Mouse (Mus musculus) gastrocnemius, postnatal 14 days (tissue): Measurements from ENCODE around the gene Olfr789. TPM values are rescaled to one million over a fixed set of nuclear protein-coding genes. Genes with fewer than 3 reads are reported as not detected.

Experiments used
- DNase-seq: peaks from one replicate; pipeline ENCODE4 v3.0.0; 2021; ENCODE audit warnings: mixed read lengths
- intact Hi-C: fragments of 180-260 bp; cut with DNase I; formaldehyde crosslinking; loops from one replicate; pipeline ENCODE4 v1.15.1; 2025; ENCODE audit warnings: low total_unique reads
- long read RNA-seq, 2 experiments: library from polyadenylated mRNA; stranded (forward); transcript quantifications; one replicate each; pipeline ENCODE4 v2.0.0; 2021
- total RNA-seq, 2 experiments: library from RNA; stranded (reverse); gene quantifications; 2 replicates each; pipeline ENCODE4 v1.2.3; 2021

The Olfr789 gene
- total RNA-seq = not detected
- long read RNA-seq, experiment 1 = 0 reads
- long read RNA-seq, experiment 2 = 0 reads

- no peak for DNase-seq
- intact Hi-C loops = no loop called here
Observed at GRCm38 (mm10) chr10:129484452-129484851, at the start of gene Olfr789. Gene Olfr789 (plus strand): TSS chr10:129484752.

- intact Hi-C loops = no loop called here
Observed at GRCm38 (mm10) chr10:129461562-129461961, 23.0 kb upstream of the Olfr789 start, which contains the start of gene Olfr787. Gene Olfr787 (plus strand): TSS chr10:129461862.

GRCm38 (mm10) chr10:129470698-129471097 lies 13.9 kb upstream of the Olfr789 start, which contains the start of gene Olfr788:
Gene Olfr788 (plus strand): TSS chr10:129470998.
- DNase-seq = no peak
- intact Hi-C loops = no loop called here

More at GRCm38 (mm10) chr10:129461562-129461961, 23.0 kb upstream of the Olfr789 start, which contains the start of gene Olfr787:
- DNase-seq = no peak

- intact Hi-C loops = no loop called here
- no peak for DNase-seq
Observed at GRCm38 (mm10) chr10:129473256-129473655, 11.3 kb upstream of the Olfr789 start.

GRCm38 (mm10) chr10:129473723-129474122 lies 10.8 kb upstream of the Olfr789 start:
- intact Hi-C loops = no loop called here
- no peak for DNase-seq

GRCm38 (mm10) chr10:129490101-129490500 lies 5.5 kb downstream of the Olfr789 start:
- intact Hi-C loops = no loop called here
- no peak for DNase-seq

- no peak for DNase-seq
- intact Hi-C loops = no loop called here
Observed at GRCm38 (mm10) chr10:129498192-129498591, 13.6 kb downstream of the Olfr789 start, which contains the start of gene Olfr790. Gene Olfr790 (plus strand): TSS chr10:129498492.

- intact Hi-C loops = no loop called here
Observed at GRCm38 (mm10) chr10:129521492-129521891, 36.9 kb downstream of the Olfr789 start, which contains the start of gene Olfr791. Gene Olfr791 (plus strand): TSS chr10:129521792.

GRCm38 (mm10) chr10:129538862-129539261 lies 54.3 kb downstream of the Olfr789 start, which contains the start of gene Olfr792:
Gene Olfr792 (plus strand): TSS chr10:129539162.
- DNase-seq = no peak
- intact Hi-C loops = no loop called here

More at GRCm38 (mm10) chr10:129521492-129521891, 36.9 kb downstream of the Olfr789 start, which contains the start of gene Olfr791:
- no peak for DNase-seq

Other genes with a start within 250 kb of the Olfr789 start
- not detected for gene Olfr774, start 248.5 kb upstream of the Olfr789 start, total RNA-seq
- gene Olfr775, start 236.3 kb upstream of the Olfr789 start, total RNA-seq = not detected
- not detected for gene Olfr776, start 225.6 kb upstream of the Olfr789 start, total RNA-seq
- not detected for gene Olfr777, start 213.3 kb upstream of the Olfr789 start, total RNA-seq
- not detected for gene Olfr780, start 166.6 kb upstream of the Olfr789 start, total RNA-seq
- gene Olfr781, start 155.9 kb upstream of the Olfr789 start, total RNA-seq = not detected
- not detected for gene Olfr782, start 135.9 kb upstream of the Olfr789 start, total RNA-seq
- gene Olfr784, start 100.7 kb upstream of the Olfr789 start, total RNA-seq = under 1 TPM in 1 of 2 experiments, not detected in 1; 0.06 TPM
- not detected for gene Olfr785, start 79.3 kb upstream of the Olfr789 start, total RNA-seq
- not detected for gene Olfr786, start 57.4 kb upstream of the Olfr789 start, total RNA-seq
- gene Olfr787, start 22.9 kb upstream of the Olfr789 start, total RNA-seq = not detected
- not detected for gene Olfr788, start 13.8 kb upstream of the Olfr789 start, total RNA-seq
- gene Olfr790, start 13.7 kb downstream of the Olfr789 start, total RNA-seq = not detected
- gene Olfr791, start 37.0 kb downstream of the Olfr789 start, total RNA-seq = not detected
- gene Olfr792, start 54.4 kb downstream of the Olfr789 start, total RNA-seq = not detected
- gene Olfr794, start 82.9 kb downstream of the Olfr789 start, total RNA-seq = not detected
- gene Olfr796, start 127.8 kb downstream of the Olfr789 start, total RNA-seq = not detected
- not detected for gene Olfr798, start 143.2 kb downstream of the Olfr789 start, total RNA-seq
- not detected for gene Olfr799, start 152.7 kb downstream of the Olfr789 start, total RNA-seq
- not detected for gene Olfr800, start 172.9 kb downstream of the Olfr789 start, total RNA-seq
- gene Olfr801, start 189.1 kb downstream of the Olfr789 start, total RNA-seq = not detected
- gene Olfr802, start 203.4 kb downstream of the Olfr789 start, total RNA-seq = not detected
- not detected for gene Olfr803, start 209.5 kb downstream of the Olfr789 start, total RNA-seq
- not detected for gene Olfr804, start 218.5 kb downstream of the Olfr789 start, total RNA-seq
- gene Olfr805, start 244.6 kb downstream of the Olfr789 start, total RNA-seq = not detected